Mouse (Mus musculus): ENCODE measurements around the gene Tmem54.

GRCm38 (mm10) chr4:129135637-129136036 lies 30.3 kb downstream of the Tmem54 start:
- TF ChIP-seq ZNF384 (IDR thresholded peaks at IDR 0.05; ENCODE audit: low read depth, low read length) = no peak
- TF ChIP-seq ZC3H11A (IDR thresholded peaks at IDR 0.05; ENCODE audit: borderline replicate concordance, low read depth, low read length) = no peak
- no peak for TF ChIP-seq MAFK (IDR thresholded peaks at IDR 0.05; ENCODE audit: insufficient read depth, low read depth, low read length)
